Mouse (Mus musculus): ENCODE measurements around the gene Ctf2. TPM values are rescaled to one million over a fixed set of nuclear protein-coding genes. Genes with fewer than 3 reads are reported as not detected.
A peak's percentile ranks its signal among the peaks of the same experiment; 100 is the strongest.
"Not testable (repeated sequence)": the region's sequence is repeated elsewhere in the genome, so short reads cannot be mapped to it uniquely, and the experiment has no call there.

Gene Ctf2
- polyA plus RNA-seq, 1 experiment from 2014 or later = not detected

DNA sequence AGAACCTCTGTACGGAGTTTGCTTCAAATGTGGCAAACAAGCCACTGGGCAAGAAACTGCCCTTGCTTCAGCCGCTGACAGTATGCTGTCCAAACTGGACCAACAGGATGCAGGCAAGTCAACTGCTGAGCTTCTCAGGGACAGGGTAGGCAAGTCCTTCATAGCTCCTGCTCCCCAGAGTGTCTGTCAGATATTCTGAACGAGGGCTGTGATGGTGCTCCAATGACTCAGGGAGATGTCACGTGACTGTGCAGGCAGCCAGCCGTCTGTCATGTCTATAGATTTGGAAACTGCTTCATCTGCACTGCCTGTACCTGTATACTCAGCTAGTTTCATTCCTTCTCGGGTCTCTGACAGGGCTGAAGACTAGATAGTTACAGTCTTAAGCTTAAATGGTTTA is 33.0 kb downstream of the Ctf2 start:
- no peaks in the 10 kb centered on the region for H3K9me3 ChIP-seq
- H3K4me2 ChIP-seq = no peak overlapping the region
- H3K9ac ChIP-seq = no peak overlapping the region
- ATAC-seq (ENCODE audit: extremely low read depth, insufficient number of reproducible peaks, low FRiP score, low TSS enrichment) = no peak
- no peaks in the 10 kb centered on the region for H3K4me1 ChIP-seq
- H3K27me3 ChIP-seq (replicated peaks) = no peaks in the 10 kb centered on the region
- H3K36me3 ChIP-seq = peaks cover 53% of the 10 kb centered on the region
- H3K4me3 ChIP-seq = no peak overlapping the region
- WGBS = 66% methylated on average over 6 of the region's 6 CpGs
- H3K27ac ChIP-seq (replicated peaks) = no peak overlapping the region

DNA sequence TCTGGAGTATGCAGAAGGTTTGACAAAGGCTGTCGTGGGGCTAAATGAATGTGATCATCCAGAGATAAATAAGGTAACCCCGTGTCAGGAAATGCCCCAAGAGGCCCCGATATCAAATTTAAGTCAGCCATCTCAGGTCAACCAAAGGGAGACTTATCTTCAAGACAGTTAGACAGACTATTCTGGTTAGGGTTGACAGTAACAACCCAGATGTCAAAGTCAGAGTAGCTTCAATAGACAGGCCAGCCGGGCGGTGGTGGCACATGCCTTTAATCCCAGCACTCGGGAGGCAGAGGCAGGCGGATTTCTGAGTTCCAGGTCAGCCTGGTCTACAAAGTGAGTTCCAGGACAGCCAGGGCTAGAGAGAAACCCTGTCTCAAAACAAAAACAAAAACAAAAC is 38.2 kb downstream of the Ctf2 start:
- Histone ChIP-seq H3K4me1 (peaks cover 28% of the 10 kb centered on the region), H3K36me3 (peaks cover 15% of the 10 kb centered on the region)
- not testable (repeated sequence) for H3K27me3 ChIP-seq (replicated peaks); H3K4me3 ChIP-seq; H3K9me3 ChIP-seq; H3K4me2 ChIP-seq; ATAC-seq (ENCODE audit: extremely low read depth, insufficient number of reproducible peaks, low FRiP score, low TSS enrichment); H3K9ac ChIP-seq; H3K27ac ChIP-seq (replicated peaks)
- WGBS = 82% methylated on average over 7 of the region's 7 CpGs

DNA sequence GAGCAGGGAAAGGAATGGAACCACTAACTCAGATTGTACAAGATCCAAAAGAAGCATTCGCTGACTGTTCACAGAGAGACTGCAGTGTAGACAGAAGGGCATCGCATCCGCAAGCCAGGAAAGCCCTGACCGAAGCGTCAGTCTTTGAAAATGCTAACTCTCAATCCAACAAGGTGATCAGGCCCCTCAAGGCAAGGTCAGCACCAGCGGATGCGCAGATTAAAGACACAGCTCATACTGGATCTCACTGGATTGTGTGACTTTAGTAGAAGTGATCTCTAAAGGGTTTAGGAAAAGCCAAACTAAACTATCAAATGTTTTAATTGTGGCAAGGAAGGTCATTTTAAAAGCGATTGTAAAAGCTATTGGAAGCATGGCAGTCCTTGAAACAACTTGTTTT is 38.7 kb downstream of the Ctf2 start:
- peak overlapping the region; percentile 28; the same call in 1 of the 2 replicates for H3K27ac ChIP-seq (replicated peaks)
- ATAC-seq (ENCODE audit: extremely low read depth, insufficient number of reproducible peaks, low FRiP score, low TSS enrichment) = no peak
- peaks cover 15% of the 10 kb centered on the region for H3K36me3 ChIP-seq
- H3K27me3 ChIP-seq (replicated peaks) = no peaks in the 10 kb centered on the region
- H3K9ac ChIP-seq = no peak overlapping the region
- no peak overlapping the region for H3K4me2 ChIP-seq
- WGBS = 90% methylated on average over 8 of the region's 8 CpGs
- no peak overlapping the region for H3K4me3 ChIP-seq
- no peaks in the 10 kb centered on the region for H3K9me3 ChIP-seq
- peaks cover 32% of the 10 kb centered on the region for H3K4me1 ChIP-seq

DNA sequence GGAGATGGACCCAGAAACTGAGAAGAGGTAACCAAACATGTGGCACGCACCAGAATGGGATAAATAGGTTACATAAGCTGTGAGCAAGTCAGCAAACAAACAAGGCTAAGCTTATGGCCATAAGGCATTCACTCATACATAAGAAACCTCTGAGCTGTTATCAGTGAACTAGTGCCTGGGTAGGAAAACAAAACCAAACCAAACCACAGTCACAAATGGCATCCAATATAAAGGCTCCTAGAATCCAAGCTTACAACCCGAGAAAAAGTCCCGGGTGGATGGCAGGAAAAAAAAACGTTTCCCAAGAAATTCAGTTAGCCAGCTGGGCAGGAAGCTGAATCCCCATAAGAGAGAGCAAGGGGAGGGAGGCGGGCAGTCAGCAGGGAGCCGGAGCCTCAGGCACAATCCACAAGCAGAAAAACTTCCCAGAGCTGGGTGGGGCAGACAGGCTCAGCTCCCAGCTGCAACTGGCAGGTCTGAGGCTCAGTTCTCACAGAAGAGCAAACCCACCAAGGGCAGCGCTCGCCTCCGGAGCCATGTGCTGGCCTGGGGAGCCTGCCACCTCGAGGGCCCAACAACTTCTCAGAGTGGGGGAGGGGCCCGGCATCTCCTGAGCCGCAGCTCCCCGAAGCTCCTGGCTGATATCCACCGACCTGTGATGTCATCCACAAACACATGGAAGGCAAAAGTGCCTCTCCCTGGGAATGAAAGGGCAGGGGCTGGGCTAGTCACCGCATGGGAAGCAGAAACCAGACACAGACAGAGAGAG is 40.6 kb downstream of the Ctf2 start:
- Histone ChIP-seq H3K4me2 (peak overlapping the region; percentile 66), H3K27ac (replicated peaks) (peak overlapping the region; percentile 92), H3K9me3 (no peaks in the 10 kb centered on the region), H3K27me3 (replicated peaks) (no peaks in the 10 kb centered on the region), H3K9ac (peak overlapping the region; percentile 72), H3K4me1 (peaks cover 41% of the 10 kb centered on the region), H3K4me3 (peak overlapping the region; percentile 40), H3K36me3 (peaks cover 15% of the 10 kb centered on the region)
- 4% methylated on average over 15 of the region's 15 CpGs for WGBS
- ATAC-seq (ENCODE audit: extremely low read depth, insufficient number of reproducible peaks, low FRiP score, low TSS enrichment) = peak; percentile 70

DNA sequence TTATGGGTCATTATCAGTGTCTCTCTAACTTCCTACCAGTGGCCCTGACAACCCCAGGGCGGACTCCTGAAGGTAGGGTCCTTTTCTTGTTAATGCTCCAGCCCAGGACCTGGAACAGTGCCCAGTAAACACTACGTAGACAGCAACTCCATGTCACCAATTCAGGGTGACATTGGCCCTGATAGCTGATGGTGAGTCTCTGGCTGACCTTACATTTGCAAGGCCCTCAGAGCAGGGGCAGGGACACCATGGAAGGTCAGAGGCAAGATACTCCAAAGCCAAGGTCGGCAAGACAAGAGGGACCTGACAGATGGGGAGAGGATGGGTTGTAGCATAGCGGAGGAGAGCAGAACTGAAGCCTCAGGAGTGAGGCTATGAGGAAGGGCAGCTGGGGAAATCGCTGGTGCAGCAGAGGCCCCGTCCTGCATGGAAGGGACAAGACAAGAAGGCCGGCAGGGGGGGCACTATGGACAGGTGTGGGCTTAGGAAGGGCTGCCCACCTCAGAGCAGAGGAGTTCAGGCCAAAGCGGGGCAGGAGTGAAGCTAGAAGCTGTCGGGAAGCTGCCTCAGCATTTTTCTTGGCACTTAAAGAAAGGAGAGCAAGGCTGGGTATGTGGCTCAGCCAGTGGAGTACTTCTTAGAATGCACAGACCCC is 42.2 kb downstream of the Ctf2 start:
- Histone ChIP-seq H3K36me3 (peaks cover 9% of the 10 kb centered on the region; the same call in 1 of the 2 replicates), H3K4me3 (no peak overlapping the region), H3K27me3 (replicated peaks) (no peaks in the 10 kb centered on the region), H3K27ac (replicated peaks) (peak overlapping the region; percentile 65), H3K9ac (peak overlapping the region; percentile 34; the same call in 1 of the 2 replicates), H3K4me1 (peaks cover 58% of the 10 kb centered on the region), H3K9me3 (no peaks in the 10 kb centered on the region), H3K4me2 (no peak overlapping the region)
- WGBS = 53% methylated on average over 9 of the region's 9 CpGs
- no peak for ATAC-seq (ENCODE audit: extremely low read depth, insufficient number of reproducible peaks, low FRiP score, low TSS enrichment)

GRCm38 (mm10) chr7:127688935-127689334 is 43.0 kb downstream of the Ctf2 start:
- H3K4me3 ChIP-seq = no peak overlapping the region
- 0 out of 2 replicates have a peak, but pooled peaks cover 3% of the 10 kb centered on the region for H3K36me3 ChIP-seq
- no peak for ATAC-seq (ENCODE audit: extremely low read depth, insufficient number of reproducible peaks, low FRiP score, low TSS enrichment)
- no peak overlapping the region for H3K9ac ChIP-seq
- H3K4me2 ChIP-seq = no peak overlapping the region
- 83% methylated on average over 7 of the region's 7 CpGs for WGBS
- H3K27ac ChIP-seq (replicated peaks) = no peak overlapping the region
- no peaks in the 10 kb centered on the region for H3K9me3 ChIP-seq
- no peaks in the 10 kb centered on the region for H3K27me3 ChIP-seq (replicated peaks)
- H3K4me1 ChIP-seq = peaks cover 59% of the 10 kb centered on the region

- H3K4me2 ChIP-seq = no peak overlapping the region
- H3K27me3 ChIP-seq (replicated peaks) = no peaks in the 10 kb centered on the region
- H3K9me3 ChIP-seq = no peaks in the 10 kb centered on the region
- H3K9ac ChIP-seq = no peak overlapping the region
- H3K4me3 ChIP-seq = no peak overlapping the region
- 56% methylated on average over 11 of the region's 11 CpGs for WGBS
- no peaks in the 10 kb centered on the region for H3K36me3 ChIP-seq
- no peak overlapping the region for H3K27ac ChIP-seq (replicated peaks)
- ATAC-seq (ENCODE audit: extremely low read depth, insufficient number of reproducible peaks, low FRiP score, low TSS enrichment) = no peak
- H3K4me1 ChIP-seq = peaks cover 74% of the 10 kb centered on the region
Measured at GRCm38 (mm10) chr7:127686740-127687449, 45.1 kb downstream of the Ctf2 start.

- H3K4me1 ChIP-seq = peaks cover 67% of the 10 kb centered on the region
- H3K27ac ChIP-seq (replicated peaks) = peak overlapping the region; percentile 8; the same call in 1 of the 2 replicates
Measured at GRCm38 (mm10) chr7:127685304-127686018, 46.5 kb downstream of the Ctf2 start.

DNA sequence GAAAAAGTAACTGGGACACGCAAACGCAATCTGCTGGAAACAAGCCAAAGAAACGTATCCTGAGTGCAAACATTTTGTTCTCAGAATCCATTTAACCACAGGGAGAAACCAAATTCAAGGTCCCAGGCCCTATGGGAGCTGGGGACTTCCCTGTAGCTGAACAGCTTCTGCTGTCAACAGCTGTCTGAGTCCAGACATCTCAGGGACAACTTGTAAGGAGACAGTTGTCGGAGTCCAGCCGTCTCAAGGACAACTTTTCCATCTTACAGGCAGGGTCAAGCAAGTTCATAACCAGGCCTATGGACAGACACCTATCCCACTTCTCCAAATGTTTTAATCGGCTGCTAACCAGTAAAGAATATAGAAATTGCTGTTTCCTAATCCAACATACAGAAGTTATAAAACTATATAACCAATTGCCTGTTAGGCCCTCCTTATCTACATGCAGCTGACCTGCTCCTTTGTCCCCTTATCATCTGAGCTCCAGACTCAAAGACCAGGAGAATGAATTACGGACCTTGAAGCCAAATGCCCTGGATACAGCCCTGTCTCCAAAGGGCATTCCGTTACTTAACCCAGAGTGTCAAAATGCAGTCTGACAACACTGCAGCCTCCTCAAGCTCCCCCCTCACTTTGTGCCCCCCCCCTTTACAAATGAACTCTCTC is 49.9 kb downstream of the Ctf2 start:
- 37% methylated on average over 8 of the region's 8 CpGs for WGBS
- Histone ChIP-seq H3K9ac (peak overlapping the region; percentile 38; the same call in 1 of the 2 replicates), H3K4me1 (peaks cover 41% of the 10 kb centered on the region), H3K27me3 (replicated peaks) (no peaks in the 10 kb centered on the region), H3K27ac (replicated peaks) (0 out of 2 replicates have a peak overlapping the region, but pooled peaks have one; percentile 3), H3K36me3 (0 out of 2 replicates have a peak, but pooled peaks cover 3% of the 10 kb centered on the region), H3K9me3 (no peaks in the 10 kb centered on the region), H3K4me2 (no peak overlapping the region), H3K4me3 (no peak overlapping the region)
- ATAC-seq (ENCODE audit: extremely low read depth, insufficient number of reproducible peaks, low FRiP score, low TSS enrichment) = no peak

More at GRCm38 (mm10) chr7:127685304-127686018, 46.5 kb downstream of the Ctf2 start:
- Histone ChIP-seq H3K4me2 (no peak overlapping the region), H3K4me3 (no peak overlapping the region), H3K9ac (peak overlapping the region; percentile 14; the same call in 1 of the 2 replicates), H3K9me3 (no peaks in the 10 kb centered on the region), H3K27me3 (replicated peaks) (no peaks in the 10 kb centered on the region), H3K36me3 (no peaks in the 10 kb centered on the region)
- ATAC-seq (ENCODE audit: extremely low read depth, insufficient number of reproducible peaks, low FRiP score, low TSS enrichment) = no peak
- WGBS = 67% methylated on average over 14 of the region's 14 CpGs

DNA sequence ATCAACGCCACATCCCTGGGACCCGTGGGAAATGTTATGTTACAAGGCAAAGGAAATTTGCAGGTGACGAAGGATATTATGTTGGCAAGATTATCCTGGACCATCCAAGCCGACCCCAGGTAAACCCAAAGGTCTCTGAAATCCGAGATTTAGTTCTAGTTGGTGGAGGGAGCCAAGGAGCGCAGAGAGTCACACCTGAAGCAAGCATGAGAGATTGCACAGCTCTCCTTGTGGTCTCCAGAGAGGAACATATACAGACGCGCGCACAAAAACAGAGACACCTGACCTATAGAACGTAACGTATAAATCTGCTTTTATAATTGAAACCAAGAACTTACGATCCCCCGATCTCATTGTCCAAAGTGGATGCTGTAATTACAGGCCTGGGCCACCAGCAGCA is 51.4 kb downstream of the Ctf2 start:
- no peak for ATAC-seq (ENCODE audit: extremely low read depth, insufficient number of reproducible peaks, low FRiP score, low TSS enrichment)
- H3K4me3 ChIP-seq = no peak overlapping the region
- H3K36me3 ChIP-seq = 0 out of 2 replicates have a peak, but pooled peaks cover 4% of the 10 kb centered on the region
- H3K4me2 ChIP-seq = no peak overlapping the region
- H3K4me1 ChIP-seq = peaks cover 32% of the 10 kb centered on the region
- H3K9me3 ChIP-seq = no peaks in the 10 kb centered on the region
- H3K27ac ChIP-seq (replicated peaks) = no peak overlapping the region
- no peak overlapping the region for H3K9ac ChIP-seq
- WGBS = 87% methylated on average over 13 of the region's 13 CpGs
- no peaks in the 10 kb centered on the region for H3K27me3 ChIP-seq (replicated peaks)

Data from heart, embryonic 13.5 days (tissue).